Mouse (Mus musculus) 3T3-L1 (cell line): ENCODE measurements at regions not wholly inside any gene's neighbourhood (a gene's known extent, or its start where the extent isn't known, plus 50 kb on each side); places are given as distances from the start of the nearest gene placed in this dataset.

Experiments
- DNase-seq: peaks from one replicate; pipeline ENCODE4 v3.0.0-alpha.2; 2015; ENCODE audit warnings: low read depth, low spot score

DNA sequence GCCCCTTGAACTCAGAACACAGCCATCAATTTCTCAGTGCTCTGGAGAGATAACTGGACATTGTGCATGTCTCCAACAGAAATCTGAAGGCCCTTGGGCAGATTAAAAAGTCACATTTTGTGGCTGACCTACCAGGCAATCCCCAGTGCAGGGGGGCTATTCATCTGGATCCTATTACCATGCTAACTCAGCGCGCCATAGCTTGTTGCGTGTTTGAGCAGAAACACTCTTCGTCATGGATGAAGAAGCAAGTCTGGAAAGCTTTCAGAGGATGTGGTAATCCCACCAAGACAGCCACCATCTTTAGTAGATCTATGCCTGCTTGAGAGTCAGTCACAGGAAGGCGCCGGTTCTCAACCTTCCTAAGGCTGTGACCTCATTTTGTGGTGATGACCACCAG lies 243.9 kb downstream of the Sipa1l2 start:
- no peak for DNase-seq

DNA sequence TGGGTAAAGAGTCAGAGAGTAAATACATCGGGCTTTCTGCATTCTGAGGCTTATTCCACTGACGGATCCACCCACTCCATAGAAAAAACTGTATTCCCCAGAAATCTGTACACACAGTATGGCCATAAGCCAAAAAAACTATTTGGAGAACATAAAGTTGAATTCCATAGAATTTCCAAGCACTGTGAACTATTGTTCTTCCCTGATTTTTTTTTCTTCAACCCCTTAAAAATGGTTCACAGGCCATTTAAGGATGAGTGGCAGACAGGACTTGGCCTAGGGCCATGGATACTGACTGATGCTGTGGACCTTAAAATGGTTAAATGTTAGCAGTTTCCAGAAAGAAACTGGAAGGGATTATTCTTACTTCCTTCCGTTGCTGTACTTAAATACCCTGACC lies 247.0 kb downstream of the Sipa1l2 start:
- no peak for DNase-seq

DNA sequence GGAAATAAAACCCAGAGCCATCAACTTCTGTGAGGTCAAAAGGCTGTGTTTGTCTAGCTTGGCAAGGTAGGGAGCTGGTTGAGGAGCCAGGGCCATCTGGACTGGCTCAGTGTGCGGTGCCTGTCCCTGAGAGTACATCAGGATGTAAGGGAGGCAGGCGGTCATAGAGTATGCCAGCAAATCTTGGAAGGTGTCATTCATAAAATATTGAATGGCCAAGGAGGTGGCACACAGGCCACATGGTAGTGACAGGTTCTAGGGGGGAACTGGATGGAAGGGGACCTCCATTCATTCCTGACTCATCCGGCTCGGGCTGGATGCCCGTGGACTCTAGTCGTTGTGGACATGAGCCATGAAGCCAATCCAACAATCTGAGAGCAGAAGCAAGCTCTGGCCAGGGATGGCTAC lies 252.0 kb downstream of the Sipa1l2 start:
- DNase-seq: no peak

DNA sequence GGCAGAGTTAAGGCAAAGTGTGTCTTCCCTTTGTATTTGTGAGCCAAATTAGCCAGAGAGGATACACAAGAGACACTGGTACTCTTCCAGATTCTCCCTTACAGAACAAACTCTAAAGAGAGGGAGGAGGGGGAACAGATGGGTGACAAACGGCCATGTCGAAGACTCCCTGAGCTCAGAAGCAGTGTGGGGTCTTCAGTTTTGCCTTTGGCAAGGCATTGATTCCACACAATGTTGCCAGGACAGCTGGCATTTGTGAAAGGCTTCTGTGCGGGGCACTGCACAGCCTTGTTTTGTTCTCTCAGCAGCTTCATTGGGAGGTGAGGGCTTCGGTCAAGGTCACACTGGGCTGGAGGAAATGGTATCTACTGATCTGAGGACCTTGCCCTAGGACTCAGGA lies 253.9 kb downstream of the Sipa1l2 start:
- no peak for DNase-seq

DNA sequence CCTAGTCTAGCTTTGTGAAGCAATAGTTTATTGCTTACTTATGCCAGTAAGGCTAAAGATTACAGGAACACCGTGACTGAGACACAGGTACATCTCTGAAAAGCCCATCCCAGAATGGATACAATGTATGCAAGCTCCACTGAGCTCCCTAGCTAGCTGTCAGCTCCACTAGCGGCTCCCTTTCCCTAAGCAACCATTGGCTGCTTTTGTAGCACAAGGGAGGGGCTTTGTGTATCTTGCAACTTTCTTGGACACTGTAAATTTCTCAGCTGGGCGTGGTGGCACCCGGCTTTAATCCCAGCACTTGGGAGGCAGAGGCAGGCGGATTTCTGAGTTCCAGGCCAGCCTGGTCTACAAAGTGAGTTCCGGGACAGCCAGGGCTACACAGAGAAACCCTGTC lies 254.6 kb downstream of the Sipa1l2 start:
- DNase-seq: no peak

- no peak for DNase-seq
Observed at GRCm38 (mm10) chr8:125314221-125314984, 255.2 kb downstream of the Sipa1l2 start.

- DNase-seq: no peak
Observed at GRCm38 (mm10) chr8:125311228-125312053, 257.4 kb downstream of the Disc1 start.
